Mouse (Mus musculus): ENCODE results near the gene Il31. TPM values are rescaled to one million over a fixed set of nuclear protein-coding genes. Genes with fewer than 3 reads are reported as not detected.
A peak's percentile ranks its signal among the peaks of the same experiment; 100 is the strongest.

Gene Il31
- not detected in 2 replicates for polyA plus RNA-seq (2016; fragmentation: Nextera tagmentation; extraction: Ambion mirVana)

- no peak within 1 kb of the TSS; the same call in 1 of the 2 replicates for H3K27ac ChIP-seq (replicated peaks)
- peak within 1 kb of the TSS; percentile 51 for H3K4me3 ChIP-seq
- DNase-seq (ENCODE audit: low spot score): peak; percentile 67
- WGBS: 9% methylated on average over 25 of the region's 25 CpGs
- H3K4me1 ChIP-seq: peaks cover 14% of the 10 kb centered on the region
- H3K36me3 ChIP-seq (replicated peaks): no peaks in the 10 kb centered on the region
- H3K27me3 ChIP-seq (replicated peaks; ENCODE audit: low read depth, poor library complexity, severe bottlenecking): peaks cover 6% of the 10 kb centered on the region; the same call in 1 of the 2 replicates
- no peaks in the 10 kb centered on the region for H3K9me3 ChIP-seq
These were observed at the start of gene Il31, which contains the start of gene Lrrc43 for GRCm38 (mm10) chr5:123489112-123489785. Gene Il31 (minus strand): TSS chr5:123489489. Gene Lrrc43 (plus strand): TSS chr5:123489305.

GRCm38 (mm10) chr5:123533801-123534200 lies 44.5 kb upstream of the Il31 start:
- DNase-seq (ENCODE audit: low spot score): no peak
- H3K4me3 ChIP-seq: no peak overlapping the region
- H3K27me3 ChIP-seq (replicated peaks; ENCODE audit: low read depth, poor library complexity, severe bottlenecking): no peaks in the 10 kb centered on the region
- 93% methylated on average over 10 of the region's 10 CpGs for WGBS
- no peaks in the 10 kb centered on the region for H3K4me1 ChIP-seq
- H3K36me3 ChIP-seq (replicated peaks): peaks cover 90% of the 10 kb centered on the region
- no peak overlapping the region for H3K27ac ChIP-seq (replicated peaks)
- no peaks in the 10 kb centered on the region for H3K9me3 ChIP-seq

- H3K27ac ChIP-seq (replicated peaks): no peak overlapping the region
- H3K4me3 ChIP-seq: no peak overlapping the region
- DNase-seq (ENCODE audit: low spot score): no peak
- H3K27me3 ChIP-seq (replicated peaks; ENCODE audit: low read depth, poor library complexity, severe bottlenecking): no peaks in the 10 kb centered on the region
- H3K4me1 ChIP-seq: no peaks in the 10 kb centered on the region
- peaks cover 77% of the 10 kb centered on the region for H3K36me3 ChIP-seq (replicated peaks)
- no peaks in the 10 kb centered on the region for H3K9me3 ChIP-seq
- WGBS: 90% methylated on average over 8 of the region's 8 CpGs
These were observed 40.8 kb upstream of the Il31 start for GRCm38 (mm10) chr5:123530056-123530455.

- H3K27ac ChIP-seq (replicated peaks): no peak overlapping the region
- no peak overlapping the region for H3K4me3 ChIP-seq
- no peaks in the 10 kb centered on the region for H3K27me3 ChIP-seq (replicated peaks; ENCODE audit: low read depth, poor library complexity, severe bottlenecking)
- WGBS: 80% methylated on average over 7 of the region's 7 CpGs
- peaks cover 64% of the 10 kb centered on the region for H3K36me3 ChIP-seq (replicated peaks)
- H3K9me3 ChIP-seq: no peaks in the 10 kb centered on the region
- no peak for DNase-seq (ENCODE audit: low spot score)
- H3K4me1 ChIP-seq: peaks cover 8% of the 10 kb centered on the region
These were observed 39.4 kb upstream of the Il31 start for GRCm38 (mm10) chr5:123528641-123529040.

- no peak for DNase-seq (ENCODE audit: low spot score)
- 92% methylated on average over 9 of the region's 9 CpGs for WGBS
- H3K27ac ChIP-seq (replicated peaks): no peak overlapping the region
These were observed 36.7 kb upstream of the Il31 start for GRCm38 (mm10) chr5:123525916-123526495.

GRCm38 (mm10) chr5:123525281-123525680 lies 36.0 kb upstream of the Il31 start, which contains the start of gene Gm49027:
Gene Gm49027 (minus strand): TSS chr5:123525488.
- WGBS: 84% methylated on average over 7 of the region's 7 CpGs
- peaks cover 30% of the 10 kb centered on the region for H3K4me1 ChIP-seq
- no peak for DNase-seq (ENCODE audit: low spot score)
- H3K9me3 ChIP-seq: no peaks in the 10 kb centered on the region
- H3K4me3 ChIP-seq: peak within 1 kb of the TSS; percentile 80
- H3K36me3 ChIP-seq (replicated peaks): peaks cover 30% of the 10 kb centered on the region
- H3K27ac ChIP-seq (replicated peaks): peak within 1 kb of the TSS; percentile 84; the same call in 1 of the 2 replicates
- H3K27me3 ChIP-seq (replicated peaks; ENCODE audit: low read depth, poor library complexity, severe bottlenecking): no peaks in the 10 kb centered on the region

More at GRCm38 (mm10) chr5:123525916-123526495, 36.7 kb upstream of the Il31 start:
- H3K36me3 ChIP-seq (replicated peaks): peaks cover 37% of the 10 kb centered on the region
- H3K4me3 ChIP-seq: no peak overlapping the region
- H3K4me1 ChIP-seq: peaks cover 30% of the 10 kb centered on the region
- no peaks in the 10 kb centered on the region for H3K27me3 ChIP-seq (replicated peaks; ENCODE audit: low read depth, poor library complexity, severe bottlenecking)
- H3K9me3 ChIP-seq: no peaks in the 10 kb centered on the region

GRCm38 (mm10) chr5:123524393-123524750 lies 35.1 kb upstream of the Il31 start:
- Histone ChIP-seq H3K9me3 (no peaks in the 10 kb centered on the region), H3K4me1 (peaks cover 30% of the 10 kb centered on the region), H3K27me3 (replicated peaks; ENCODE audit: low read depth, poor library complexity, severe bottlenecking) (no peaks in the 10 kb centered on the region), H3K27ac (replicated peaks) (peak overlapping the region; percentile 84; the same call in 1 of the 2 replicates), H3K4me3 (peak overlapping the region; percentile 80), H3K36me3 (replicated peaks) (peaks cover 28% of the 10 kb centered on the region)
- no peak for DNase-seq (ENCODE audit: low spot score)
- 1% methylated on average over 27 of the region's 27 CpGs for WGBS

GRCm38 (mm10) chr5:123523692-123524392 lies 34.6 kb upstream of the Il31 start, which contains the start of gene Diablo:
Gene Diablo (minus strand): TSS chr5:123524176.
- Histone ChIP-seq H3K27me3 (replicated peaks; ENCODE audit: low read depth, poor library complexity, severe bottlenecking) (no peaks in the 10 kb centered on the region), H3K9me3 (no peaks in the 10 kb centered on the region), H3K27ac (replicated peaks) (peak within 1 kb of the TSS; percentile 84), H3K4me1 (peaks cover 30% of the 10 kb centered on the region), H3K36me3 (replicated peaks) (peaks cover 27% of the 10 kb centered on the region), H3K4me3 (peak within 1 kb of the TSS; percentile 80)
- under 1% methylated on average over 82 of the region's 82 CpGs for WGBS
- DNase-seq (ENCODE audit: low spot score): peak; percentile 99

GRCm38 (mm10) chr5:123522166-123522565 lies 32.9 kb upstream of the Il31 start:
- H3K4me3 ChIP-seq: 0 out of 2 replicates have a peak overlapping the region, but pooled peaks have one; percentile 11
- no peaks in the 10 kb centered on the region for H3K27me3 ChIP-seq (replicated peaks; ENCODE audit: low read depth, poor library complexity, severe bottlenecking)
- H3K27ac ChIP-seq (replicated peaks): no peak overlapping the region
- DNase-seq (ENCODE audit: low spot score): no peak
- 88% methylated on average over 1 of the region's 1 CpGs for WGBS
- peaks cover 30% of the 10 kb centered on the region for H3K36me3 ChIP-seq (replicated peaks)
- H3K9me3 ChIP-seq: no peaks in the 10 kb centered on the region
- H3K4me1 ChIP-seq: peaks cover 30% of the 10 kb centered on the region

GRCm38 (mm10) chr5:123521621-123522020 lies 32.3 kb upstream of the Il31 start:
- WGBS: 89% methylated on average over 1 of the region's 1 CpGs
- no peak overlapping the region for H3K27ac ChIP-seq (replicated peaks)
- H3K36me3 ChIP-seq (replicated peaks): peaks cover 33% of the 10 kb centered on the region
- H3K4me1 ChIP-seq: peaks cover 30% of the 10 kb centered on the region
- H3K4me3 ChIP-seq: no peak overlapping the region; the same call in 1 of the 2 replicates
- H3K27me3 ChIP-seq (replicated peaks; ENCODE audit: low read depth, poor library complexity, severe bottlenecking): no peaks in the 10 kb centered on the region
- no peak for DNase-seq (ENCODE audit: low spot score)
- no peaks in the 10 kb centered on the region for H3K9me3 ChIP-seq

GRCm38 (mm10) chr5:123520666-123521065 lies 31.4 kb upstream of the Il31 start:
- no peaks in the 10 kb centered on the region for H3K27me3 ChIP-seq (replicated peaks; ENCODE audit: low read depth, poor library complexity, severe bottlenecking)
- WGBS: 88% methylated on average over 9 of the region's 9 CpGs
- no peak overlapping the region for H3K27ac ChIP-seq (replicated peaks)
- DNase-seq (ENCODE audit: low spot score): no peak
- peaks cover 30% of the 10 kb centered on the region for H3K4me1 ChIP-seq
- H3K9me3 ChIP-seq: no peaks in the 10 kb centered on the region
- H3K4me3 ChIP-seq: no peak overlapping the region
- peaks cover 43% of the 10 kb centered on the region for H3K36me3 ChIP-seq (replicated peaks)

GRCm38 (mm10) chr5:123514871-123515270 lies 25.6 kb upstream of the Il31 start:
- WGBS: 90% methylated on average over 5 of the region's 5 CpGs
- Histone ChIP-seq H3K4me1 (no peaks in the 10 kb centered on the region), H3K9me3 (no peaks in the 10 kb centered on the region), H3K36me3 (replicated peaks) (peaks cover 88% of the 10 kb centered on the region), H3K27me3 (replicated peaks; ENCODE audit: low read depth, poor library complexity, severe bottlenecking) (peaks cover 10% of the 10 kb centered on the region), H3K27ac (replicated peaks) (no peak overlapping the region), H3K4me3 (no peak overlapping the region)
- no peak for DNase-seq (ENCODE audit: low spot score)
